Comparison of ENCODE assay signal across 15 mouse cellular contexts in genomic region chr1:87734153-87734552, GRCm38 (mm10).
"Had no signal": no experiment of that assay in that cellular context is flagged by ENCODE, and none has a peak within 500 bp of the region (broad histone marks: within the 10 kb centered on the region; RNA-seq: fewer than 3 reads in every experiment).

No protein-coding gene starts in this region.

- H3K36me3 ChIP-seq: kidney, embryonic 15.5 days; liver, embryonic 13.5 days; midbrain, embryonic 12.5 days; midbrain, embryonic 15.5 days; neural tube, embryonic 13.5 days; stomach, embryonic 15.5 days had no signal

- ATAC-seq: intestine, postnatal 0 days; midbrain, embryonic 15.5 days had no signal

- DNase-seq: kidney, adult 2 months; kidney, postnatal 10 days; kidney, postnatal 36 days; liver, embryonic 13.5 days; lung, adult 2 months; lung, postnatal 14 days; lung, postnatal 4 days; right cerebral cortex, postnatal 4 days; thymus, postnatal 25 days had no signal

- H3K4me3 ChIP-seq: kidney, embryonic 15.5 days; liver, embryonic 13.5 days; midbrain, embryonic 12.5 days; midbrain, embryonic 15.5 days; neural tube, embryonic 13.5 days; stomach, embryonic 15.5 days had no signal

- H3K27me3 ChIP-seq: kidney, embryonic 15.5 days; liver, embryonic 13.5 days; midbrain, embryonic 12.5 days; midbrain, embryonic 15.5 days; neural tube, embryonic 13.5 days; stomach, embryonic 15.5 days had no signal

- H3K4me2 ChIP-seq: kidney, embryonic 15.5 days; liver, embryonic 13.5 days; midbrain, embryonic 12.5 days; midbrain, embryonic 15.5 days; neural tube, embryonic 13.5 days; stomach, embryonic 15.5 days had no signal
